Mouse (Mus musculus): ENCODE results near the gene Sfrp5.

The Sfrp5 gene

DNA sequence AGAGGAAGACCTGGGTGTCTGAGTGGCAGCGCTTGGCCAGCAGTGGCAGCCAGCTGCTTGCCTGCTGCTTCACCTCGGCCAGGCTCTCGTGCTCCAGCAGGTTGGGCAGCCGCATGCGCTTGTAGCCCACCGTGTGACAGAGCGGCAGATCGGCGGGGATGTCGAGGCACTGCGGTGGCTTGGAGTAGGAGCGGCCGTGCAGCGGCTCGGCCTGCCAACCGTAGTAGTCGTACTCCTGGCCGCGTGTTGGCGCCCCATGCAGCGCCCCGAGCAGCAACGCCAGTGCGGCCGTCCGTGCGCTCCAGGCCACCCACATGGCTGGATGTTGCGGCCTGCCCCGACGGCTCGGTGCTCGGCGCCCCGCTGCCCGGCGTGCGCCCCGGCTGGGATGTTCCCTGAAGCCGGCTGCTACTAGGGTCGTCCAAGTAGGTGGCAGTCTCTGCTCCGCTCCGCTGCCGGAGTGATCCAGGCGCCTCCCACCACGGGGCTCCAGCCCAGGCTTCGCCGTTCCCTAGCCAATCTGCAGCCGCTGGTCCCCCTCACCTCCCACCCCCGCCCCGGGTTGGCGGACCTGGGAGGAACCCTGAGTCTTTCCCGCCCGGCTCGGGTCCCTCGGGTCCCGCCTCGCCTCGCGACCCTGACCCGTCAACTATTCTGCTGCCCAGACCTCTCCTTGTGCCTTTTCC is at the start of gene Sfrp5:
TSS of gene Sfrp5 (minus strand) at position 557 of the 686 bp plus-strand sequence.
- no peak for DNase-seq

DNA sequence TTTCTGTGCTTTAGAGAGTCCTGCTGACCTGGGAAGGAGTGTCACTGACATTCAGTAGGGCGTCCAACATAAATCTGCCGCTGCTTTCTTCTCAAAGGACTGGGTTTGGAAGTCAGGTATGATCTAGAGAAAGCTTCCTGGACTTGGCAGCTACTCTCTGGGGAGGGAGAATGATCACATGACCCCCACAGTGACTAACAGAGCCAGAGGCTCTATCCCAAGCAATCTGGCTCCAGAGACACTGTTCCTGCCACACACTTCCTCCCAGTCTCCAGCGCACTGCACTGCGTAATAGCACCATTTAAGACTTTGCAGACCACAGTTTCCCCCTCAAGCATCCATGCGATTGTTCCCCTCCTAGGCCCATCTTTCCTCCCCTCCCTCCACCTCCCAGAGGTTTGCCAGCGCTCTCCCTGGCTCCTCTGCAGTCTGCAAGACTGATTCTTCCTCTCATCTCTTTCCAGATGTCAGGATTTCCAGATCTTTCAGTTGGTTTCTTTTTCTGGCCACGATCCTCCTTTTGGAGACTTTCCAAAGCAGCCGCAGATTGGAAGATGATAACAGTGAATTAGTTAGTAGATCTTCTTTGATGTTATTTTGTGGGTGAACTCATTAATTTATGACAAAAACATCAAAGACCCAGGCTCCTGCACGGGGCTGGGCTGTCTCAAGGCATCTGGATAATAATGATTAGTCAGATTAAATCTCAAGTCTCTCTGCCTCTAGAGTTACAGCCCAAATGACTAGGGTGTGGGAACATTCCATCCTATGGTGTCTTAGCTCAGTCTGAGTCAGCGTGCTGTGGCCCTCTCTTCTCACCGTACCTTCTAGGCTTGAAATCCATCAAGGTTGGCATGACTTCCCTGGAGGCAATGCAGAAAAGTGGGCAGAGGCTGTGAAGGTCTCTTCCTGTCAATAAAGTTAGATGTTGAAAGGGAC is 48.2 kb upstream of the Sfrp5 start:
- no peak for DNase-seq

DNA sequence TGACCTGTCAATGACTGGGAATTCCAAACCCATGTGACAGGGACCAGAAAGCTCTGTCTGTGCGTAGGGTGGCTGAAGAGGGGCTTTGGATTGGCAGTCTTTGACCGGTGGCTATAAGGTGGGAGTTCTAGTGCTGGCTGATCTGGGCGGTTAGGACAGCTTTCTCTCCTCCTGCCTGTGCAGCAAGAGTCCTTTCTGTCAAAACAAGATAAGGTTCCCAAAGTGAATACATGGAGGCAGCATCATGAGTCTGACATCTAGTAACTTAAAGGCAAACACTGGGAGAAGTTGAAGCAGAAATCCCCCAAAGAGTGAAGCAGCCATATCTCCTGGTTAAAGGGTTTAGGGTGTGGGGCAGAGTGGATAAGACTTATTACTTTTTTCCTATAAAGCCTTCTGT is 45.5 kb upstream of the Sfrp5 start, which contains the start of gene Golga7b:
TSS of gene Golga7b (plus strand) at position 56 of the 400 bp plus-strand sequence.
- DNase-seq, result no peak

DNA sequence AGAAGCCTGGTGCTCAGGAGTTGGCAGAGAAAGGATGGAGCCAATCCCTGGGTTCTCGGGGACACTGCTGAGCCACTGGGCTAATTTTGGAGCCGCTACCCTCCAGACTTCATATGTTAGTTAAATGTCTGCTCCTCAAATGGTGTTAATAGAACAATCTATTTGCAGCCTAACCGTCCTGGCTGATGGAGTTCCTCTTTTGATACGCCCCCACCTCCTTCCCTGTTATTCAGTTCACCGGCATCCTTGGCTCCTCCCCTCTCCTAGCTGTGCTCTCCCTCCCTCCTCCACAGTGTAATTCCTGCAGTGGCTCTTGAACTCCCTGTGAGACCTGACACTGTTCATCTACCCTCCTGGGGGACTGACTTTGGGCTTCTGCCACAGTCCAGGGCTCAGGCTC is 44.6 kb upstream of the Sfrp5 start:
- DNase-seq, result no peak

DNA sequence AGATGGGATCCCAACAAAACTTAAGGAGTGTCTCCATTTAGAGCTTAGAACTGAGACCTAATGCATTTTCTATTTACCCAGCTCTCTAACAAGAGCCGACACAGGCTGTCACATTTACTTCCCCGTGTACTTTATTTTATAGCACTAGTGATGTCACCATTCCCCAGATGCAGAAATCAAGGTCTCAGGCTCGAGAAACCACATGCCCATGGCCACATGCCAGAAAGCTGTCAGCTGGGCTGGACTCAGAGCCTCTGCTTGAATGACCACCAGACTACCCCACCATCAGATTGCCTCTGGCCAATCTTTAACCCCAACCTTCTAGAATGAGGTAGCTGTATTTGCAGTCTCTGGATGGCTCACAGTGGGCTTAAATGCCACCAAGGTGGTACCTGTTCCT is 41.3 kb upstream of the Sfrp5 start:
- DNase-seq, result no peak

DNA sequence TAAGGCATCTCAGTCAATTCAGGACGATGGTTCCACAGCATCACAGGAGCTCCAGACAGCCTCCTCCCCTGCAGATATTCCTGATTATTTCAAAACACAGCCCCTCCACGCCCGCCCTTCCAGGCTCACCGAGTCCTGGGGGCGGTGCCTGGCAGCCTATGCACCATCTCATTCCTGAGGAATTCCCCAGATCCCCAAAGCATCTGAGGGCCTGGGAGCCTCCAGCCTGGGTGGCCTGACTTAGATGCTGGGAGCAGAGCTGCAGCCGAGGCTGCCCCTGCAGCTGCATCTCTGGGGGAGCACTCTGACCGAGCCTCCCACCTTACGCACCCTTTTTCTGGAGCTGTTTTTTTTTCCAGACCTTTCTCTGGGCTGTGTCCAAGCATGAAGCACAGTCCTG is 38.8 kb upstream of the Sfrp5 start:
- no peak for DNase-seq

DNA sequence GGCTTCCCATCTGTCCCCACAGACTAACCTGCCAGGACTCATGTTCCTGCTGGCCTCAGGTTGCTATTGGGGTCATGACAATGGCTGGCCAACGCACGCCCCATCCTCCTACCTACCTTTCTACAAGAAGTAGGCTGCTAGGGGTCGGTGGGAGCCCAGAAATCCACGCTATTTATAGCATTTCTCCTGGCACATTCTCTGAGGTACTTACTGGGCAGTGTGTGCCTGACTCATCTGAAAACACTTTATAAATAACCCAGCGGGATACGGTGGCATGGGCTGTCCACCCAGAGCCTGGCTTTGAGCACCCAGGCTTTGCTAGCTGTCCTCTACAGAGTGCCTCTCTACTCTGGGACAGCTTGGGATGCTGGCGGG is 36.3 kb upstream of the Sfrp5 start:
- DNase-seq, result no peak

DNA sequence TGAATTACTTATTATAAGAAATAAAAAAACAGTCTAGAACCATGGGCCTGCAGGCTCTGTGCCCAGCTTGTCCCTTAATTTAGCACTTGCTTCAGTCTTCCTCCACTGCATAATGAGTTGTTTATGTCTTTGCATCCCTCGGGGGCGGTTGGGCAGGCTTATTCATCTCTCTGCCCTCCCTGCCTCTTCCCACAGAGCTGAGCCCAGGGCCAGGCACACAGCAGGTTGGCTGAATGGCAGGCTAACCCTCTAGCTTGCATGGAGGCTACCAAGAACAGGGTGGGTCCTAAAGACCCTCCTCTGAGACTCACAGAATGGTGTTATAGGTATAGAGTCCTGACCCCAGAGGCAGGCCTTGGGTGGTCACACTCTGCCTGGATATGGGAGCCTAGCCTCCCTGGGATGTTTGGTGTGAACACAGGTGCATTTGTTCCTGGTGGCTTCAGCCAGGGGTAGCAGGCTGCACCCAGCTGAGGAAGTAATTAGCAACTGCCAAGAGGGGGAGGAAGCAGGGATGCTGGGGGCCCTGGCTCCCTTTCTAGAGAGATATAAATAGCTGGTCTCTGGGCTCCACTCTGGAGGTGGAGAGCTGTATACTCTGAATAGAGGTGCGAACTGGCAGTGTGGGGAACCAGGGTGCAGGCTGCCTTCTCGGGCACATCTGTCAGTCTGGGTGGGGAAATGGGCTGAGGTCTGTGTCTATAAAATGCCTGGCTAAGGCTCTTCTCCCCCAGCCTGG is 35.7 kb upstream of the Sfrp5 start:
- no peak for DNase-seq

DNA sequence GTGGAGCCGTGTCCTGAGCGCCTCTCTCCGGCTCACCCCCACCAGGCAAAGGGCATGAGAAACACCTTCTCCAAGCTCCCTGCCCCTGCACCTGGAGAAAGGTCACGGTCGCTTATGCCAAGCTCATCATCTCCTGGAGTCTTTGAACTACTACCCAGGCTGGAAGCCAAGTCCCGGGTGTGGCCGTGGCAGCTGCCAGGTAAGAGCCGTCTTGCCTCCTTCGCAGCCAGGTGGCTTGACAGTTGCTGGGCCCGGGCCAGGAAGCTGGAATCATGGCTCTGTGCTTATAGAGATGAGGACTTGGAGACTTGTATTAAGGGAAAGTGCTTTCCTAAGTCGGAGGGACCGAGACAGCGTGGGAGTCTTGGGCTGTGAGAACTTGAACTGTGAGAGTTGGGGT is 28.9 kb upstream of the Sfrp5 start:
- peak; percentile 44 for DNase-seq

DNA sequence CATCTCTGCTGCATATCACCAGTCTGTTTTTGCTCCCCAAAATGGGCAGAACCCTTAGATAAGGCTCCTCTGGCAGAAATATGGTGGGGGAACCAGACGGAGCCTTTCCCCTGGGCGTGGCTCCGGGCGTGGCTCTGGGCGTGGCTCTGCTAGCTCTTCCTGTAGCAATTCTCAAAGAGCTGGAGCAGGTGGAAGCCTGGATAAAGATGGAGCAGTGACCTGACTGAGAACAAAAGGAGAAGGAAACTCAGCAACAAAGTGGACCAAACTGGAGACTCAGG is 28.2 kb upstream of the Sfrp5 start:
- no peak for DNase-seq

DNA sequence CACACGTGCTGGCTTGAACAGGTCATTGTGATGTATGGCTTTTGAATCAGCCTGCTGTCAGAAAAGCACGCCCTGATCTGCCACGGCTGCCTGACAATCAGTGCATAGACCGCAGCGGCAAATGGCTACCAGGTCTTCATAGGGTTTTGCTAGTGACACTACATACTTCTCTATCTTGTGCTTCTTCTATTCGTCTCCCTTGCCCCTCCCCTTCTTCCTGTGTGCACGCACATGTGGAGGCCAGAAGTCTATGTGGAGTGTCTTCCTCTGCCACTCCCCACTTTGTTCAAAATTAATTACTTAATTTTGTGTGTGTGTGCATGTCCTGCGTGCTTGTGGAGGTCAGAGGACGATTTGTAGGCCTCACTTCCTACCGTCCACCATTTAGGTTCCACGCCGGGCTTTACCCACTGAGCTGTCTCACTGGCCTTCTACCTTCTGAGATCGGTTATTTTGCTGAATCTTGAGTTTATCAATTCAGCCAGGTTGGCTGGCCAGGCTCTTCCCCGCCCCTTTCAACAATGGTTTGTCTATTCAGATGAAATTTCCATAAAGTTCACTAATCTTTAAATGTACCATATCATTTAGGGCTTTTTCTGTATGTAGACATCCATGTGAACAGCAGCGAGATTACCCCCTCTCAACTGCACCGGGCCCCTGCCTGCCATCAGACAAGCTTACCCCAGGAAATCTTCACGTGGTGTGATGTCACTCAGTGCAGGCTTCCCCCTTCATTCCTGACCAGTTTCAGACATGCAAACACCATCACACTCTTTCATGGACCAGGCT is 27.6 kb upstream of the Sfrp5 start:
- no peak for DNase-seq

DNA sequence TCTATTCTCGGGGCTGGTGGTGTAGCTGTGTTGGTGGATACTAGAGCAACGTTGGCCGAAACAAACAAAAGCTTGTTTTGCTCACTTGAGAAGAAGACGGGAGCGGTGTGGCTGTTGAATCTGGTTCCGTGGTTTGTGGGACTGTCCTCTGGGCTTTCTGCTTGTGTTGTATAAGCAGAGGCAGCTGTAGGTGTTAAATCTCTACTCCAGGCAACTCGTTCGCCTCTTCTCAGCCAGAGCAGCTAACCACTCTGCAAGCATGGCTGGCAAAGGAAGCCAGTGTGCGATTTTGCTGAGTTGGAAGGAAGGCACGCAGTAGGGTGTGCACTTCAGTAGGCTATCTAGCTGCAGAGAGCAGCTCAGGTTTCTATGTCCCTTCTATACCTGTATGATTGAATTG is 24.4 kb upstream of the Sfrp5 start:
- DNase-seq, result no peak

DNA sequence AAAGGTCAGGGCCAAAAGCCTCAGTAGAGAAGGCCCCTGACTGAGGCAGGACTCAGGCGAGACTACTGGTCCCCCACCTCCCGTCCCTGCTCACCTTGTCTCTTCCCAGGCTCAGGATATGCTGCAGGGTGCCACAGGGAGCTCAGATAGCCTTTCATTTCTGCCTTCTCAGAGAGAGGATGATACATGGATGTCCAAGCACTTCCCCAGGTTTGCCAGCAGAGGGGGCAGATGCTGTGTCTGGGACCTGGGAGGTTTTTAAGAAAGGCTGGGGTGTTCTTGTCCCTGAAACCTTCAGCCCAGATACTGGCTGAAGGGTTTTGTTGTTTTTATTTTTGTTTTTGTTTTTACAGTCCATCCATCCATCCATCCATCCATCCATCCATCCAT is 15.3 kb upstream of the Sfrp5 start:
- peak; percentile 63 for DNase-seq

DNA sequence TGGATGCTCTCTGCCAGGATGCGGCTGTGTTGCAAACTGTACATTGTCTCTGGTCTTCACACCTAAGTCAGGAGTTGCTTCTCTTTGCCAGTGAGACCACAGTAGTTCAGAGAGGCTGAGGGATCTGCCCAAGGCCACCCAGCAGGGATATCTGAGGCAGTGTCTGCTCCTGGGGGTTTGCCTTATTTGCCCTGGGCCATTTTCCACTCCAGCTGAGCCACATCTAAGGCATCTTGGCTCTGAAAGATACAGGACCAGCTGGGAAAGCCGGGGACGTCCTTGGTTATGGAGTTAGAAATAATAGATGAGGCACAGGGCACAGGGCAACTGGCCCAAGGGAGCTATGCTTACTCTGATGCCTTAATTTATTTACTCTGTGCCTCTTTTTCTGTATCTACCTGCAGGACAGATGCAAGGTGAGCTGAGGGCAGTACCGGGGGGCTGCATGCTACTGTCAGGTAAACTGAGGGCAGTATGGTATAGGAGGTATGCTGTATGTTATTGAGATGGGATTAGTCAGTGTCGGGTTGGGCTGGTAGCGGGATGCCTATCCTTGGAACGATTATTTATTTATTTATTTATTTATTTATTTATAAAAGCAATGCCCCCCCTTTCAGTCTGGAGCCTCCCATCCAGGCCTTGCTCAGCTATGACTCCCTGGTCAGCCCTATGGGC is 14.8 kb upstream of the Sfrp5 start:
- no peak for DNase-seq

DNA sequence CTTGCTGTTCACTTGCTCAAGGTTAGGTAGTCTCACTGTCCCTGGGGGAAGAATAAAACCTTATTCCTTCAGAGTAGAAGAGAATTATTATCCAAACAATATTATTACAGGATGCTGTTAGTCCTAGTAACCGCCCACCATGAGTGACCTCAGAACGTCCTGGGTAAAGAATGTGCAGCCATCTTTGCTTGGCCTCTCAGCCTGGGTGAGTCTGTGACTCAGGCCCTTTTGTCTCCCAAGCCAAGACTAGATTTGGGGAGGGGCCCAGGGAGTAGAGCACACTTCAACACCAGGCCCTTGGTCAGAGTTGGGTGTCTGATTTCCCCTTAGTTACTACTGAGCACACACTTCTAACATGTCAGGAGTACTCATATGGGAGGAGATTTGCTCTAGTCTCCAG is 12.5 kb upstream of the Sfrp5 start:
- DNase-seq, result no peak

DNA sequence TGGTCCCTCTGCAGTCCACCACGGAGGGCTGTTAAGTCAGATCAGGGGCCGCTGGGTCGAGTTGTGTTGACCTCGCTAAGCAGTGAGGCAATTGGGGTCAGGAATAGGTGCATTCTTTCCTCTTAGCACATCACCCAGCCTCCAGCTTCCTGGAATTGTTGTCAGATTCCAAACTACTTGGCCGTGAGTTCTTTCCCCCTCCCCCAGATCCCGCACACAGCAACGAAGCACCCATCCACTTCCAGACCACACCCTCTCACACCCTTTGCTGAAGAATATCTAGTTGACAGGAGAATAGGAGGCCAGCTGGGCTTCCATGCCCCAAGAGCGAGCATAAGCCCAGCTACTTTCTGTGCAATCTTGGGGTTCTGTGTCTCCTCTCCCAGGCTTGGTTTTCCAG is 9.9 kb upstream of the Sfrp5 start:
- no peak for DNase-seq

DNA sequence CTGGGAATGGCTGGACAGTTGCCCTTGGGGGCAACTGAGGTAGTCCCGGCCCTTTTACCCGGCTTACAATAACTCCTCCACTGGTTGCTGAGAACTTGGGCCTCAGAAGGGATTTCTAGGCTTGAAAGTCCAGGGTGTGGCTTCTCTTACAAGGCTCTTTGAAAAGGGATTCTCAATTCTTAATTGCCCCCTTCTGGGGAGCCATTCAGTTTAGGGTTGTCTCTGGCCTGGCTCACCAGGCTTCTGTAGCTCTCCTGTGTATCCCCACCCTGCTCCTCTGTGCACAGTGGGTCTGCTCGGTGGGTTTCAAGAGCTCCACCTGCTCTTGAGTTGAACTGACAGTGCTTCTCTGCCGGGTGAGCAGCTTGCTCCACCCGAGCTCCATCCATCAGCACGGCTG is 7.9 kb upstream of the Sfrp5 start:
- no peak for DNase-seq

DNA sequence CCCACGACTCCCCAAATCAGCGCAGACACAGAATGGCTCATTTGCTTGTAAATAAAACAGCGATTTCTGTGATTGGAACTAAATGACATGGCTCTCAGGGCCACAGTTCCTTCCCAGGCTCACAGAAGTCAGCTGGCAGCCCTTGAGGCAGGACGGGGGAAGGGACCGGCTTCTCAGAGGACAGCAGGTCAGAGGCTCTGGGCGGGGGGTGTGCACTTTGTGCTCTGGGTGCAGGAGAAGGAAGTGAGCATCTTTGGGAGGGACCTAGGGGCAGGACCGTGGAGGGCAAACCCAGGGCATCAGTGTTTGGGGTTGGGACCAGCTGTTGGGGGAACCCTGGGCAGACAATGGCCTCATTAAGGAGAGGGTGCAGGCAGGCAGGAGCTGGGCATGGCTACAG is 7.4 kb upstream of the Sfrp5 start:
- no peak for DNase-seq

DNA sequence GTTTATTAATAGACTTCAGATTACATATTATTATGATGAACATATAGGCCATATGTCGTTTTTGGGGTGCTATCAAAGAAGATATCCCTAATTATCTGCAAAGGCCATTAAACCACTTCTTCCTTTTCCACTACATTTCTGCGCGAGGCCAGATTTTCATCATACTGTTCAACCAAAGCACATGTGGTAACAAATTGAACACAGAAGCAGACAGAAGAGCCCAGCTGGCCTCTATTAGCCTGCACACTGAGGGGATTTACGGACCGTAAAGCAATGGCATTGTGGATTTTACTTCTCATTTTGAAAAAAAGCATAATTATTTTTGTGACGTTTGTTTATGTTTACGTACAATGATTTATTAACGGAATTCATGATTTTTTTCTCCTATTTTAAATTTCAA is 3.1 kb upstream of the Sfrp5 start:
- DNase-seq, result no peak

DNA sequence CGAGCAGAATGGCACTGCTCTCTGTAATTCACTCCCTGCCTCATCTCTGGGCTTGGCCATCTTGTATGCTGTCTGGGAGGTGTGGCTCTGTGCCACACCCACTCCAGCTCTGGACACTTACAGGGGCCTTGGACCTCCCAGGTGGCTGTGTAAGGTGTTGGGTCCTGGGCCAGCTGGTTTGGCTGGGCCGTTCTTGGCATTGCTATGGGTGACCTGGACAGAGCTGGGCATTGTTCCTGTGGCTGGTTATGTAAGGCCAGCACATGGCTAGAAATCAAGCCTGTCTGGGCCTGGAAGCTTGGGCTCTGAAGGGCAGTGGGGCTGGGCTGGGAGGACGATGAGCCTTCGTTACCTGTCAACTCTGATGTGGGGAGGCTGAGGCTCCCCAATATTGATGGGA is 2.3 kb upstream of the Sfrp5 start:
- peak; percentile 85 for DNase-seq

DNA sequence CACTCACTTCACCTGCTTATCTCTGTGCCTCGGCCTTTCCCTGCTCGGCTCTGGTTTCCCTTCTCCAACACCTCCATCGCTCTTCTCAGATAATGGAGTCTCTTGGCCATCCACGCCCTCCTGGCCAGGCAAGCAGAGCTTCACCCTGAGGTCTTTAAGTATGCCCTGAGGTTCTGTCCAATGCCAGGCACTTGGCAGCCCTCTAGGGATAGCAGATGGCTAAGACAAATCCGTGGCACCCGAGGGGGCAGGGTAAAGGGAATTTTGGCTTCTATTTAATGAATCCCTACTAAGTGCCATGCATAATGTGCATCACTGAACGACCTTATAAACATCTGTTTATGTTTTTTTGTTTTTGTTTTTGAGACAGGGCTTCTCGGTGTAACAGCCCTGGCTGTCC is 415 bp upstream of the Sfrp5 start:
- no peak for DNase-seq

DNA sequence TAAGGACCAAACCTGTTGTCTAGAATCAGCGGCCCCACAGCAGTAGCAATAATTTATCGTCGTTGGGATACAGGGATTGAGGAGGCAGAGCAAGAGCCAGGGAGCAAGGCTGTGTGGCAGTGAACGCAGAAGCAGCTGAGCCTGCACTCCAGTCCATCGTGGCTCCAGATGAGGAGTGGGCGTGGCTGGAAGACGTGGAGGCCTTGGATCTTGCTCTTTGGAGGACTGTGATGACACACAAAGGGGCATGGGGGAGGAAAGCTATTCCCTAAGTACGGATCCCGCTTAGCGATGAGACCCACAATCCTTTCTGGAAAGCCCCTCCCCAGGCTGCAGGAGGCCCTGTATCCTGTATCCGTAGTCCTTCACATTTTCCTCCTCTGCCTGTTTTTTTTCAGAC is 4.0 kb downstream of the Sfrp5 start:
- no peak for DNase-seq

DNA sequence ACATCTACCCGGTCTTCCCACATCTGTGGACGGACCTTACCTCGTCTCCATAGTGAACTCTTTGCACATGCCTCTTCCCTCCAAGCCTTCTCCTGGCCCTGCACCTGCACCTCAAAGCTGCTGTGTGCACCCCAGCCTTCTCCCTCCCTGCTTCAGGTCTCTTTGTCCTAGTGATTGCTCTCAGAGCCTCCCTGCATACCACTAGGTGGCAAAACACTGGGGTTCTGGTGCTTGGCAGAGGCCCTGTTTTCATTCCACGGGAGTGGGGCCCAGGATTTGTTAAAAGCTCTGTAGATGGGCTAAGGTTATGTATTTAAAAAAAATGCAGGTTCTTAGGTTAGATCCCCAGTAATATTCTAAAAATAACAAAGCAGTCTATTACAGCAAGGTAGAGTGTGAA is 5.0 kb downstream of the Sfrp5 start:
- no peak for DNase-seq
